Mouse (Mus musculus): Measurements from ENCODE around the gene Olfr972.
"Not testable (repeated sequence)": the region's sequence is repeated elsewhere in the genome, so short reads cannot be mapped to it uniquely, and the experiment has no call there.

The Olfr972 gene

GRCm38 (mm10) chr9:39866122-39866521, at the start of gene Olfr972:
Olfr972 (plus strand) TSS chr9:39866422.
- no peak for DNase-seq (ENCODE audit: low spot score in 2 of 2)

GRCm38 (mm10) chr9:39836576-39836975, 29.6 kb upstream of the Olfr972 start, which contains the start of gene Olfr971:
Olfr971 (plus strand) TSS chr9:39836876.
- not testable (repeated sequence) for DNase-seq (ENCODE audit: low spot score in 2 of 2)

GRCm38 (mm10) chr9:39871986-39872385, 5.8 kb downstream of the Olfr972 start:
- not testable (repeated sequence) for DNase-seq (ENCODE audit: low spot score in 2 of 2)

- not testable (repeated sequence) for DNase-seq (ENCODE audit: low spot score in 2 of 2)
These were observed 11.5 kb downstream of the Olfr972 start for GRCm38 (mm10) chr9:39877541-39878396.

GRCm38 (mm10) chr9:39905106-39905505, 38.9 kb downstream of the Olfr972 start:
- DNase-seq (ENCODE audit: low spot score in 2 of 2): no peak

- DNase-seq (ENCODE audit: low spot score in 2 of 2): no peak
These were observed 40.8 kb downstream of the Olfr972 start, which contains the start of gene Olfr229 for GRCm38 (mm10) chr9:39907036-39907435. Olfr229 (plus strand) TSS chr9:39907336.

GRCm38 (mm10) chr9:39909939-39910338, 43.7 kb downstream of the Olfr972 start:
- no peak for DNase-seq (ENCODE audit: low spot score in 2 of 2)
